Mouse (Mus musculus): ENCODE results near the gene Crygb.

GRCm38 (mm10) chr1:65039679-65040078, 42.4 kb downstream of the Crygb start:
- TF ChIP-seq CTCF (IDR thresholded peaks at IDR 0.05; ENCODE audit: insufficient read depth, low read length) (no peak), POLR2A (IDR thresholded peaks at IDR 0.05; ENCODE audit: borderline replicate concordance, extremely low read depth, low read depth, low read length) (no peak)

All from lung, adult 2 months (tissue).